Mouse (Mus musculus) monocyte, adult 2 months (primary cell): ENCODE measurements around the gene Ank3.

Experiments
- DNase-seq, 2 experiments: peaks; one replicate each; pipeline ENCODE4 v3.0.0; 2022; ENCODE audit warnings: low spot score in 2 of 2, low read depth in 1 of 2

Ank3 gene

DNA sequence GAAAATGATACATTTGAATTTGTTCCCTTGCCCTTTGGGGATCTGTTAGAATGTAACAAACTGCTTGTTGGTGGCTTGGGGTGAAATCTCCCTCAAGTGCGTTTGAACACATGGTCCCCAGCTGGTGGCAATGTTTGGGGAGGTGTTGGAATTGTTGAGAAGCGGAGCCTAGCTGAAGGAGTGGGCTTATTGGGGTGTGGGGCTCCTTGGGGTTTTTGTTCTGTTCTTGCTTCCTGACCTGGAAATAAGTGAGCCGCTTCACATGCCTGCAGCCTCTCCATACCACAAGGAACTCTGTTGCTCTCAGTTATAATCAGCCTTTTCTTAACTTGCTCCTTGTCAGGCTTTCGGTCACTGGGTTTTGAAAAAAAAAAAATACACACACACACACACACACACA is 73.3 kb downstream of the Ank3 start:
- no peak for DNase-seq

DNA sequence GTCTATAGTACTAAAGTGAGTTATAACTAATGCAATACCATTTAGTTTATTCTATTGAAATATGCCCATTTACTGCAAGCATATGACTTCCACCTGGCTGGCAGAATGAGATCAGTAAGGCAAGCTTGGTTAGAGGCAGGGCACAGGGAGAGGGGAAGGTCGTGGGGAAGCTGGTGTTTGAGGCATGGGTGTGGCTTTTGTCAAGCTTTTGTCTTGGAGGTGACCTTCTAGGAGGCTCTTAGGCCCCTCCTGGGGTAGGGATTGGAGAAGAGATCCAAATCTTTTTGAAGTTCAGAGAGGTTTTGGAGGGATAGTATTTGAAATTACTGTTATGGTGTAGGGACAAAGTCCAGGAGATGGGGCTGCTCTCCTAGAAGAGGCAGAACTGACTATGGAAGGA is 78.3 kb downstream of the Ank3 start:
- DNase-seq = no peak

DNA sequence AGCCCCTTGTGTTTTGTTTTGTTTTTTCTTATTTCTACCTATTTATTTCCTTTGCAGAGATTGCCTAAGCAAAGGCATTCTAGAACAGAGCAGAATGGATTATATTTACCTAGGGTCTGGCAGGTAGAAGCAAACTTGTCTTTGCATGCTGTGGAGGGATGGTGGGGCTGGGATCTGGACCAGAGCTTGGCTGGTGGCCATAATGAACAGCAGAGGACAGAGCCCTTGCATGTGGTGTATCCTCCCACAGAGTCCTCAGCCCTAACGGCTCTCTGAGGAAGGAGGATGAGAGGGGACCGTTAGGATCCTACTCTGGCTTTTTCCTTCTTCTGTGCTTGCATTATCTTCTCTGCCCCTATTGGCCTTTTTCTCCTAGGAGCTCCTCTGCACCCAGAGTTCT is 79.1 kb downstream of the Ank3 start:
- no peak for DNase-seq

DNA sequence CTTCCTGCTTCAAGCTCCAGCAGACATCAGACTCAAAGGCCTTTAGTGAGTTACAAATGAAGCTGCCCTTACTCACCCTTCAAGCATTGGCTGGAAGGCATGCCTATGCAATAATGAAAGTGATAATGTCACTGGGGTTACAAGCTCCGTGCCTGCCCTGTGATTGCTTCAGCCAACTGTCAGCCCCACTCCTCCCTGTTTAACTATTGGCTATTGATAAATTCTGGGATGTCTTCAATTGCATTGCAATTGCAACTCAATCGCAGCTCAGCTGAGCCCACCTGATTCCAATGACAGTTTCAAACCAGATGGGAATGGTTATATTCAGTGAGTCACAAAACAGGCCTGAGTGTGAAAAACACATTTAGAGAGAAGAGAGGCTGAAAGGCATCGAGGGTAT is 80.3 kb downstream of the Ank3 start:
- no peak for DNase-seq

DNA sequence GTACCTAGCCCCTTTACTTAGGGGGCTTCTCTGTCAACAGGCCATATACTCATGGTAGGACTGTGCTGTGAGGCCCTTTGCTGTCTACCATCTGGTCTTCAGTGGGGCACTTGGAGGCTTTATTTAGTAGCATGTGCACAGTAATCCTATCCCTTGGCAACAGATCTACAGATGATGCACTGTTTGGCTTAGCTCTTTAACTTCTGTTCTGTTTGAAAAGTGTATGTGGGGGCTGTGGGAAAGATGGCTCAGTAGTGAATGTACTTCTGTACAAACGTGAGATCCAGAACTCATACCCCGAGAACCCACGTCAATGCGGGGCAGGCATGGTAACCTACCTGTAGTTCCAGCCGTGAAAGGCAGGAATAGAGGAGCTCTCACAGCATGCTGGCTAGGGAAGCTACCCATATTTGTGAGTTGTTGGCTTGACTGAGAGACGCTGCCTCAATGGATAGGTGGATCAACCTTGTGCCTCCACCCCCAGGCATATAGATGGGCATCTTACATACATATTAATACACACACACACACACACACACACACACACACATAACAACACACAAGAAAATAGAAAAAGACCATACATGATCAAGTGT is 86.7 kb downstream of the Ank3 start:
- DNase-seq = no peak

DNA sequence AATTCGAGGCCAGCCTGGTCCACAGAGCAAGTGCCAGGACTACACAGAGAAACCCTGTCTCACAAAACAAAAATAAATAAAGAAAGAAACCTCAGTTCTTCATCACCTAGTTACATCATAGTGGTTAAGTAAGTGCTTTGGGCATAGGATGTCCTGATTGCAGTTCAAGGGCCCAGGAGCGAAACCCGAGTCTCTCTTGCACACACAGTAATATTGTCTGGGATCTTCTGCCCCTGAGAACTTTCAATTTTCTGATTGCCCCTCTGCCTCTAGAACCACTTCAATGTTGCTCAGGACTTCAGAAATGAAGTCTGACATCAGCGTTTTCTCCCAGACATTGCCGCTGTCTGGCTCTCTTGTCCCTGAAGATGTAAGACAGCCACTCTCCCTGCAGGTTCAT is 91.6 kb downstream of the Ank3 start:
- DNase-seq = no peak

DNA sequence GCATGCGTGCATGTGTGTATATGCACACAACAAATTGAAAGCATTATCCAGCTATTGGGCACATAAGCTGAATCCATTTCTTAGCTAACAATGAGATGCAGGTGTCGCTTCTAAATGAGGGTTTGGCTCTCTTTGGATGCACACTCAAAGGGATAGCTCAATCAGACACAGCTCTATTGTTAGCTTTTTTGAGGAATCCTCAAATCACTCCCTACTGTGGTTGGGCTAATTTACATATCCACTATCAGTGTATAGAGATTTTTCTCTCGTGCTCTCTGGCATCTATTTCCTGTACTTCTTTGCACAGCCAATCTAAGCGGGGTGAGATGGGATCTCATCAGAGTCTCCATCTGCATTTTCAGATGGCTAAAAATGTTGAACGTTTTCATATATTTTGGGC is 93.4 kb downstream of the Ank3 start:
- no peak for DNase-seq

DNA sequence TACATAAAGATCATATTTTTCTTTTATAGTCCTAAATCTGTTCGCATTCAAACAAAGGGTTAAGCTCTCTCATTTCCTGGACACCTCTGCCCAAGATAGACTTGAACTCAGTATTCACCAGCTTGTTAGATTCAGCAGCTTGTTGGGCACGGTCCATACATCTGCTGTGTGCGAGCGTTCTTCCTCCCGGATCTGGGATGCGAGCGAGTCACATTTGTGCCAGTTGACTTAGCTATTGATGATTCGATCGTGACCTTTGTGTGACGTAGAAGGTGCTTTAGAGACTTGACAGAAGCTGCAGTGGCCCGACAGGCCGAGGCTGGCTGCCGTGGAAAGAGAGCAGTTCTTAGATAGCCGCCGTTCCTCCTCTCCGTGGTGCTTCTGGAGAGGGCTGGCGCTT is 98.8 kb downstream of the Ank3 start:
- no peak for DNase-seq

DNA sequence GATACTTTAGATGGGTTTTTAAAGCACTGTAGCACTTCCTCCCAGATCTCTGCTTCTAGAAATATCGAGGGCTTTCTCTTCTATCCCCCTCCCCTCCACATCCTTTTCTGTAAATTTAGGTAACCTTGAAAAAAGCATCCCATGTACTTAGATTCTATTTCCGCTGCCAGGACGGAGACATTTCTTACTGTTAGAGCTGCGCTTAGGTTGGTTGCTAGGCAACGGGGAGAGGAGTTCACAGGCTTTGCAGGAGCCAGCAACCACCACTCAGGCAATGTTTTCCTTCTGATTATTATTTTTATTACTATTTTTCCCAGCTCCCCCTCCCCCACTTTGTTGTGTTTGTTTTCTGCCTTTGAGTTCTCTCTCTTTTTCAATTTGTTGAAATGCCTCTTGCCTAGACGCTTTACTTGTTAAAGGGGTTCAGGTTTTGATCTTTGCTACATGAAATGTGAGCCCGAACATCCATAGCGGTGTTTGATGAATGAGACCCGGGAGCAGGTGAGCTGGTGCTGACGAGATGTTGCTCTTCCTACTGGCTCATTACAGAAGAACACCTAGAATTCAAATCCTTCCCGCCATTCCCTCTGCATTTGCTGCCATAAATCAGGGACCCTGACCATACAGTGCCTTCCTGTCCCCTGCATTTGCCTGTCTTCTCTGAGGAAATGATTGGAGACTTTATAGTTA is 101.7 kb downstream of the Ank3 start:
- no peak for DNase-seq

DNA sequence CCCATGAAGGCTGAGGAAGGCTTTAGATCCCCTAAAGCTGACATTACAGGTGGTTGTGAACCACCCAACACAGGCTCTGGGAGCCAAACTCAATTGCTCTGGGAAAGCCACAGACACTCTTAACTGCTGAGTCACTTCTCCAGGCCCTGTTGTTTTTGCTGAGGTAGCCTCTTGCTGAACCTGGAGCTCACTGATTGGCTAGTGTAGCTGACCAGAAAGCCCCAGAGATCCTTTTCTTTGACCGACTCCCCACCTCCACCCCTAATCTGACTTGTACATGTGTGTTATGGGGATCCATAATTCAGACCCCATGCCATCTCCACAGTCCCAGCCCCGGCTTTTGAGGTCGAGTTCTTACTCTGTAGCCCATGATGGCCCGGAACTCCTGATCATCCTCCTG is 105.2 kb downstream of the Ank3 start:
- DNase-seq = no peak

DNA sequence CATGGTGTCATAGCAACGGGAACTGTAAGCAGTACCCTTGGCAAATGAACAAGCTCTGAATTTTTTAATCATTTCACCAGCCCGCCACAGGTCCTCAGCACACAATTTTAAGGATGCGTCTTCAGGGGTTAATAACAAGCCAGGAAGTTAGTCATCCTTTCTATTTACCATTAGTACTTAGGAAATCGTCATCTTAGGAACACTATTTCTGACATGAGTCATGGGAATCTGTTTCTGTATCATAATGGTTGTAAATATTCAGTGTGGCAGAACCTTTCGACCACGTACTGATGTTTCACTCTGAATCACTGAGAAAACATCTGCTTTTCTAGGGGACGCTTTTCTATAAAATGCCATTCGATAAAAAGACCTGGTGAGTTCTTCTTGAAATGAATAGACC is 109.1 kb downstream of the Ank3 start:
- no peak for DNase-seq

DNA sequence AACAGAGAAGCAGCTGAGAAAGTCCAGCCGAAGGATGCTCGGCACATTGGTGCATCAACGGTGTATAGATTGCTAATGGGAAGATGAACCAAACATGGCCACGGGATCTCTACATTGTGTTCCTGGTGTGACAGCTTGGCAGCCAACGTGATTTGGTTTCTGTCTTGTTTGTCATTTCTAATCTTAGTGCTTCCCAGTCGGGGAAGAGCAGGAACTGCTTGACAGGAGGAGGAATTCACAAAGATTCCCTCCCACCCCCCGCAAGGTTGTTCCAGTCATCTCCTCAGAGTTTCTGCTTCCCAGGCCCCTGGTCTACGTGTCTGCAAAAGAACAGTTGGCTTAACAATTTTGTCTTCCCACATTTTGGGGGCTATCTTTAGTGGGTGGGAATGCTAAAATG is 111.8 kb downstream of the Ank3 start:
- no peak for DNase-seq

DNA sequence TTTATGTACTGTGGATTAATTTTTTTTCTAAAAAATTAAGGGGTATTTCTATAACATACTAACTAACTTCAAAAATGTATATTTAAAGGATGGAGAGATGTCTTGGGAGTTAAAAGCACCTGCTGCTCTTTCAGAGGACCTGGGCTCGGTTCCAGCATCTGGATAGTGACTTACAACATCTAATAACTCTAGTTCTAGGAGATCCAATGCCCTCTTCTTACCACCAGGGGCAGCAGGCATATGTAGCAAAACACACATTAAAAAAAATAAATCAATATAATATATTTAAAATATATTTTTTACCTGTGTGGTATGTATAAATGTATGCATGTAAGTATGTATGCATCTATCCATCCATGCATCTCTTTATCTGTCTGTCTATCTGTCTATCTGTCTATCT is 112.7 kb downstream of the Ank3 start:
- no peak for DNase-seq

DNA sequence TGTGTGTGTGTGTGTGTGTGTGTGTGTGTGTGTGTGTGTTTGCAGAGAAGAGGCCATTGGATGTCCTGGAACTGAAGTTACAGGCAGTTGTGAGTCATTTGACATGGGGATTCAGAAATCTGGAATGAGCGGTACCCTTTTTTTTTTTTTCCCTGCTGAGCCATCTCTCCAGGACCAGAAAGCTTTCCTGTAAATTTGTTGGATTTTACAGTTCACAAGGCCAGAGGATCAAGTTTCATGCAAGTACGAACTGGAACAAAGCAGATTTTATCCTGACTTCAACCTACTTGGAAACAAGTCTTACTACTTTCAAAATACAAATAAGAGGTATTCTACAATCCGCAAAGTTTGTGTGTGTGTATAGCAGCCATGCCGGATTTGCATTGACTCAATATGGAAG is 123.4 kb downstream of the Ank3 start:
- DNase-seq = no peak

DNA sequence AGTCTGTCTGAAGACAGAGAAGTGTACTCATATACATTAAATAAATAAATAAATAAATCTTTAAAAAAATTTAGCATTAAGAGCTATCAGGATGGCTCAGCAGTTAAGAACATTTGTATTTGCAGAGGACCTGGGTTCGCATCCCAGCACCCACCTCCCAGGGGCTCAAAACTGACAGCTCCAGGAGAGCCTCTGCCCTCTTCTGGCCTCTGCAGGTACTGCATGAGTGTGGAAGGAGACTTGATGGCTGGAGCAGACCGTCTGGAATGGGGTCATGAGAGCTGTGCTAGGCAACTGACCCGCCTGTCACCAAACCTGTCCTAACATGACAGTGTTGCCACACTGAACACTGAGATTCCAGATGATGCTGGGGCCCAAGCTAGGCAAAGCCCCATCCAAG is 124.6 kb downstream of the Ank3 start:
- no peak for DNase-seq

DNA sequence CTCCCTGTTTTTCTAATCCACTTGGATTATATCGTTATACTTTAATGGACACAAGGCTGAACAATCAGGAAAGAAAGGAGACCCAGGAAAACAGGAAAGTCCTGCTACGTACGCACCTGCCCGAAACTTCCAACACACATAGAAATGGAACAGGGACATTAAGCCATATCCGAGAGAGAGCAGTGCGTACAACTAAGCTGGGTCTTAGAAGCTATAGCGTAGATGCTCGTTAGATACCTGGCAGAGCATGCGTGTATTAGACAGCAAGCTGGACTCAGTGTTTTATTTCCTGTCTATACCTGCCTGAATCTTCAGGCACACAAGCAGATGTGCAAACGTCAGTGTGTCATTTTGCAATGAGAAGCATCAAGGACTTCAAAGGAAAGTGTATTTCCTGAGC is 128.7 kb downstream of the Ank3 start:
- no peak for DNase-seq

DNA sequence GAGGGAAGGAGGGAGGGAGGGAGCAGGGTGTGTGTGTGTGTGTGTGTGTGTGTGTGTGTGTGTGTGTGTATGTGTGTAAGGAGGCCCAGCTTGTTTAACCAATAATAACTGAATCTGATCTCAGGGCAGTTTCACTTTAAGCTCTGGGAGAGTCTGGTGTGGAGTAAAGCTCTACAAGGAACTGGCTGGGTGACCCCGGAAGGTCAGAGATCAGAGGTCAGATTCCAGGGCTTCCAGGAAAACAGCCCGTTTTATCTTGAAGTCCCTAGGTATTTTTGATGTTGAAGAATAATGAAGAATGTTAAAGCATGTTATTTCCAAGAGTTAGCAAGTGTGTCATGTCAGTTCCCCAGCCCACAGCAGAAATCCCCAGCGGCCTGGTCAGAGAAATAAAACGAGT is 130.2 kb downstream of the Ank3 start:
- DNase-seq = no peak

DNA sequence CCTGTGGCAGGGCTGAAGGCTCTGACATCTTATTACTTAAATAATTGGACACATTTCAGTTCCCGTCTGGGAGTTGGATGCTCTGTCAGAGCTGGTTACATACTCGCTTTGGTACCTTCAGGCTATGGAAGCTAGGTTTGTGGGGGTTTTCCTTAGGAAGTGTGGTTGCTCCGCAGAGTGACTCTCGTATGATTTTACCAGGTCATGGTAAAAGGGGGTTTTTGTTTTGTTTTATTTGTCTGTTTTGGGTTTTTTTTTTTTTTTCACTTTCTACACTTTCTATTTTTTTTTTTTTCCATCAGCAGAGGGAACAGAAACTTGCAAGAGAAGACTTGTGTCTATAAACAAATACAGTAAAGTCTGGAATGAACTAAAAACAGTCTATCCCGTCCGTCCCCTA is 131.8 kb downstream of the Ank3 start:
- DNase-seq = no peak

DNA sequence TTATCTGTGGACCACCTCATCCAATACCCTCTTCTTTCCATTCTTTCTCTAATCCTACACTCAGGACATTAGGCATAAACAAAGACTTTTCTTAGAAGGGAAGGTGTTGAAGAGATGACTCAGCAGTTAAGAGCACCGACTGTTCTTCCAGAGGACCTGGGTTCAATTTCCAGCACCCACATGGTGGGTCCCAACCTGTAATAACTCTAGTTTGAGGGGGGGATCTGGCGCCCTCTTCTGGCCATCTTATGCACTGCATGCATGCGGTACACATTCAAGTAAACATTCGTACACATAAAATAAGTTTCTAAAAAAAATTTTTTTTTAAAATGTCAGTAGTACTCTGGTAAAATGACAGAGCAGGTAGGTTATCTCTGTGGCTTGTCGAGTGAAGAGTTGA is 133.0 kb downstream of the Ank3 start:
- no peak for DNase-seq

DNA sequence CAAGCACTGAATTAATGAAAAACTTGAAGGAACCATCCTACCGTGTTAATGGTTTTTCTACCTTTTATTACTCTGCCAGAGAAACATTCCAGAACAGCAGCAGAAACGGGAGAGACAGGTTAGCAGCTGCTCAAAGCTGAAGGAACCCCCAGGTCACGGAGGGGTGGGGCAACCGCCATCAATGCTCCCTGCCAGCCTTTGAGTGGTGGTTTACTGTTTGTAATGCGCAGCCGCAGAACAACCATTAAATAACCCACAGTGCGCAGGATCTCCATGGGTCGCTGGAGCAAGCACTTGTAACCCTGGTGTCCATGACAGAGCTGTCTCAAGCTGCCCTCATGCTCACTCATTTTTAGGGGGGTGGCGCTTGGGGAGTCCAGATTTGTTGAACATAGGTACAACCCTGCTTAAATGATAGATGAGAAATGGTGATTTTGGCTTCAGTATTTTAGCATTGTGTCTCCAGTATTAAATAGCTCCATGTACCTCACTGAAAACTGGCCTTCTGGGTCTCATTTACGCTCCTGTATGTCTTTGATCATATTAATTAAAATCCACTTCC is 133.7 kb downstream of the Ank3 start:
- DNase-seq = no peak

DNA sequence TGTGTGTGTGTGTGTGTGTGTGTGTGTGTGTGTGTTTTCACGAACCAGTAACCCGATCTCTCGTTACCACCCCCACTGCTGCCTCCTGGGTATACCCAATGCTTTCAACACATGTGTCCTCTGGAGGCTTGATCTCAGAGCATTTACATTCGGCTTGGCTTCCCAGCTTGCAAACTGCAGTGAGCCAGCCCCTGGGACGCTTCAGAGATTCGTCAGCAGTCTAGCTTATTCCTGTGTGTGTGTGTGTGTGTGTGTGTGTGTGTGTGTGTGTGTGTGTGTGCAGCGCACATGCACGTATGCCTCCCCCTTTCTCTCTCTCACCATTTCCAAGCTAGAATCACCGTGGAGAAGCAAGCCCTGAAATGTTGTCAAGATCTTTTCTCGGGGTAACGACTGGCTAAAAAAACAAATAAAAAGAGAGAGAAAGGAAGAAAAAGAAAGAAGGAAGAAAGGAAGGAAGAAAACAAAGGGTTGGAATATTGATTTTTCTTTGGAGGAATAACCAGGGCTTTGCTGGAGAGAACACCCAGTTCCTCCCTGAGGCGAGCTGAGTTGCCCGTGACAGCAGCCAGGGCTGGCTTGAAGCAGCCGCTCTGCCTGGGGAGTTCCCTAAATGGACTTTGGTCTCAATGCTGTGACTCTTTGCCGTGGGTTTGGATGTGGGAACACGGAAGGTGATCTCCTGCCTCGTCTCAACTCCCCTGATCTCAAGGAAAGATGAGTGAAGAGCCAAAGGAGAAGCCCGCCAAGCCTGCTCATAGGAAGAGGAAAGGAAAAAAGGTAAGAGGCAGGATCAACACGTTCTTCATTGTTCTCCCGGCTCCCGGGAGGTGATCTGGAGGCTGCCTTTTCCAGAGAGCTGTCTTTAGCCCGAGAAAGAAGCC is 135.2 kb downstream of the Ank3 start:
- DNase-seq = no peak

DNA sequence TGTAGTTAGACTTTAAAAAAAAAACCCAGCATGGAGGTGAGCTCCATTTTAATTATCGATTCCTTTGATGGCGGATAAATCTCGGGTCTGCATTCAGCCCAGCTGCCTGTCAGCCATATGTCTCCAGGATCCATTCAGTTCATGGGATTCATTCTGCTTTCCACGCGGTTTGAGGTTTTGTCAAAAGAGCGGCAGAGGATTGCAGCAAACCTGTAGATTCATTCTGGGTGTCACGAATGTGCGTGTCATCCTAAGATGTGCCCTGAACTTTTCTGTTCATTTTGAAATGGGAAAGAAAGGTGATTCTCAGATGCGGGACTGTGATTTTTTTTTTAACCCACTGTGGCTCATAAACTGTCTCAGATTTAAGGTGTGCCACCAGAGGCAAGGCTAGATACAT is 136.1 kb downstream of the Ank3 start:
- no peak for DNase-seq
